Mouse (Mus musculus) heart, embryonic 16.5 days (tissue): Measurements from ENCODE around the gene Fga. TPM values are rescaled to one million over a fixed set of nuclear protein-coding genes. Genes with fewer than 3 reads are reported as not detected.

Source experiments
- ATAC-seq: fragments of 200-750 bp; cut with Nextera tagmentation; replicated peaks from 2 replicates; pipeline ENCODE4 v1.8.0; 2017; ENCODE audit warnings: moderate number of reproducible peaks; ENCODE audit not compliant: insufficient read depth, low FRiP score; ENCODE audit errors: extremely low read depth
- H3K27ac ChIP-seq: fragments of 300-500 bp; sonication (generic); 2 replicates; pipeline ENCODE4 v1.5.1; 2014; ENCODE audit warnings: mild to moderate bottlenecking, low read length, control low read depth, moderate library complexity
- H3K27me3 ChIP-seq: fragments of 300-500 bp; sonication (generic); 2 replicates; pipeline ENCODE4 v1.6.1; 2014; ENCODE audit warnings: low read length, mixed read lengths; ENCODE audit not compliant: control insufficient read depth, insufficient read depth
- H3K36me3 ChIP-seq: fragments of 300-500 bp; sonication (generic); 2 replicates; pipeline ENCODE4 v1.6.1; 2014; ENCODE audit not compliant: control insufficient read depth, insufficient read depth
- H3K4me1 ChIP-seq: fragments of 300-500 bp; sonication (generic); 2 replicates; pipeline ENCODE4 v1.6.1; 2014; ENCODE audit warnings: low read length, mixed read lengths; ENCODE audit not compliant: control insufficient read depth, insufficient read depth
- H3K4me2 ChIP-seq: fragments of 300-500 bp; sonication (generic); 2 replicates; pipeline ENCODE4 v1.6.1; 2014; ENCODE audit warnings: low read depth, mild to moderate bottlenecking, control low read depth, low read length
- H3K4me3 ChIP-seq: fragments of 300-500 bp; sonication (generic); 2 replicates; pipeline ENCODE4 v1.5.1; 2014; ENCODE audit warnings: mild to moderate bottlenecking, control low read depth, low read length
- H3K9ac ChIP-seq: fragments of 300-500 bp; sonication (generic); 2 replicates; pipeline ENCODE4 v1.6.1; 2014; ENCODE audit warnings: low read length, control low read depth
- H3K9me3 ChIP-seq: fragments of 300-500 bp; sonication (generic); replicated peaks from 2 replicates; pipeline ENCODE4 v1.6.1; 2016; ENCODE audit warnings: low read length; ENCODE audit not compliant: control insufficient read depth
- WGBS: fragments of 180-500 bp; shearing (Covaris S2); extraction: QIAGEN DNeasy Blood & Tissue Kit; methylation state at CpG from one replicate; pipeline ENCODE4 v1.1.7; 2014; 5-methylcytosine and 5-hydroxymethylcytosine counted together
- polyA plus RNA-seq: library from polyadenylated mRNA; unstranded; fragments of >200 nt; fragmentation: Nextera tagmentation; extraction: Ambion mirVana; gene quantifications from 2 replicates; pipeline ENCODE4 v1.2.1, GENCODE M21; 2015

Fga gene
- polyA plus RNA-seq, 1 experiment from 2014 or later = 1.0 TPM

DNA sequence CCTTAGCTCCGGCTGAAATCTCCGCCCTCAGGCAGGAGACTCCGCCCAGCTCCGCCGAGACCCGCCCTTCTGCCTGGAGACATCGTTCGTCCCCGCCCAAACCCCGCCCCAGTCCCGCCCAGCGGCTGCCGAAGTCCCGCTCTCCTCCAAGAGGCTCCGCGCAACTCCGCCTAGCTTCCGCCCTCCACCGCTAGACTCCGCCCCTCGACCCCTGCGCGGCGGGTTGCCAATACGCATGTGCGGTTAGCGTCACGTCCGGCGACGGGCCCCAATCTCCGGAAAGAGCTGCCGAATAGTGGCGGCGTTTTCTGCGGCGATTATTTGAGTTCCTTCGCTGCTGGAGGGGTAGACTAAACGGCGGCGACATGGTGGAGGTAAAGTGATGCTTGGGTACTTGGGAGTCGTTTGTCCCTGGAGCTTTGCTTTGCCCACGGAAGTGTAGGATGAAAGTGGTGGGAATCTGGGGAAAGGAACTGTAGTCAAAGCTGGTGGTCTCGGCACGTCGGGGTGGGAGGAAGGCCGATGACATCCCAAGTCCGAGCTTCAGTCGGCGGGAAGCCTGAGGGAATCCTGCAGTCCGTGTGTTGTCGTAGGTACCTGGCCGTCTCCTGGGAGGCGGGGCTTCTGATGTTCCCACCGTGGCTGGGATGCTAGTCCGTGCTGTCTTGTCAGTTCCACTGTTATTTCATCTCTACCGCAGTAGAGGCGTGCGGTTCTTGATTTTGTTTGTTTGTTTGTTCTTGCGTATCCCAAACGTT lies 29.6 kb downstream of the Fga start, which contains the start of gene Plrg1:
TSS of gene Plrg1 (plus strand) at position 242 of the 758 bp plus-strand sequence.
- peak; percentile 100 for ATAC-seq
- Histone ChIP-seq H3K27me3 (no peaks in the 10 kb centered on the region), H3K4me3 (peak within 1 kb of the TSS; percentile 88), H3K4me2 (peak within 1 kb of the TSS; percentile 95), H3K9ac (peak within 1 kb of the TSS; percentile 91), H3K36me3 (peaks cover 22% of the 10 kb centered on the region), H3K9me3 (no peaks in the 10 kb centered on the region), H3K27ac (peak within 1 kb of the TSS; percentile 73), H3K4me1 (peaks cover 9% of the 10 kb centered on the region)
- WGBS = 0% methylated on average over 61 of the region's 61 CpGs

DNA sequence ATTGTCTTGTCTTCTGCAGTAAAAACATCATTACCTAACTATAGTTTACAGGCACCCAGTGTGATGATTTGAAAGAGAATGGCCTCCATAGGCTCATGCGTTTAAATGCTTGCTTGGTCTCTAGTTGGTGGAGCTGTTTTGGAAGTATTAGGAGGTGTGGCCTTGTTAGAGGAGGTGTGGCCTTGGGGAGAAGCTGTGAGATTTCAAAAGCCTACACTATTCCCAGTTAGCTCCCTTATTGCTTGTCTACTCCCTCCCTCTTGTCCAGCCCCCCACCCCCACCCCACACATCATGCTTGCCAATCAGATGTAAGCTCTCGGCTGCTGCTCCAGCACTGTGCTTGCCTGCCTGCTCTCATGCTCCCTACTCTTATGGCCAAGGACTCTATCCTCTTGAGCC lies 31.2 kb downstream of the Fga start:
- H3K4me1 ChIP-seq = peaks cover 9% of the 10 kb centered on the region
- no peaks in the 10 kb centered on the region for H3K9me3 ChIP-seq
- H3K4me2 ChIP-seq = no peak overlapping the region
- H3K27ac ChIP-seq = no peak overlapping the region
- no peak for ATAC-seq
- no peaks in the 10 kb centered on the region for H3K27me3 ChIP-seq
- H3K36me3 ChIP-seq = peaks cover 36% of the 10 kb centered on the region
- no peak overlapping the region for H3K9ac ChIP-seq
- no peak overlapping the region for H3K4me3 ChIP-seq
- WGBS = 93% methylated on average over 2 of the region's 2 CpGs

DNA sequence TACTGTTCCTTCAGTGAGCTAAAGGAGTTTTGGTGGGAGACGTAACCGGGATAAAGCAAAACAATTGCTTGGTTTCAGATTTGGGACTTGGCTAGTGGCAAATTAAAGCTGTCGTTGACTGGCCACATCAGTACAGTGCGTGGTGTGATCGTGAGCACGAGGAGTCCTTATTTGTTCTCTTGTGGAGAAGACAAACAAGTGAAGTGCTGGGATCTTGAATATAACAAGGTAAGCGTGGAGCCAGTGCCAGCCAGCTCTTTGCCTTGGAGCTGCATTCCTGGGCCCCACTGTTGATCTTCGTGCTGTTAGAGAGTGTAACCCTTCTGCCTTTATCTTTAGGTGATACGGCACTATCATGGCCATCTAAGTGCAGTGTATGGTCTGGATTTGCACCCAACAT lies 42.0 kb downstream of the Fga start:
- no peaks in the 10 kb centered on the region for H3K4me1 ChIP-seq
- H3K27me3 ChIP-seq = no peaks in the 10 kb centered on the region
- no peak for ATAC-seq
- peaks cover 54% of the 10 kb centered on the region for H3K36me3 ChIP-seq
- no peak overlapping the region for H3K27ac ChIP-seq
- H3K9ac ChIP-seq = no peak overlapping the region
- H3K4me3 ChIP-seq = no peak overlapping the region
- H3K9me3 ChIP-seq = no peaks in the 10 kb centered on the region
- no peak overlapping the region for H3K4me2 ChIP-seq
- 85% methylated on average over 9 of the region's 9 CpGs for WGBS

DNA sequence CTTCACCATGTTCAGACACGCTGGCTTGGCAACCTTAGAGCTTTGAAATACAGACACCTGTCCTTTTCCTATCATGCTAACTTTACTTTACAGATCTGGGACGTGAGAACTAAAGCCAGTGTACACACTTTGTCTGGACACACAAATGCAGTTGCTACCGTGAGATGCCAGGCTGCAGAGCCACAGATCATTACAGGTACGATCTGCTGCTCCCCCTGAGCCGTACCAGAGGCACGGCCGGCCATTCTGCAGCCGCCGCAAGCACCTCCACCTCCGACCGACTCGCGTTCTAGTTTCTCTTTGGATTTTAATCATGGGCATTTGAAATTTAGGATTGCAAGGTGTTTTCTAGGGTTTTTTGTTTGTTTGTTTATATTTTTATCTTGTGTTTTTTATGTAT lies 43.0 kb downstream of the Fga start:
- 96% methylated on average over 13 of the region's 13 CpGs for WGBS
- Histone ChIP-seq H3K4me2 (no peak overlapping the region), H3K9me3 (no peaks in the 10 kb centered on the region), H3K27me3 (no peaks in the 10 kb centered on the region), H3K4me1 (no peaks in the 10 kb centered on the region), H3K4me3 (no peak overlapping the region), H3K9ac (no peak overlapping the region), H3K27ac (no peak overlapping the region), H3K36me3 (peaks cover 54% of the 10 kb centered on the region)
- ATAC-seq = no peak

DNA sequence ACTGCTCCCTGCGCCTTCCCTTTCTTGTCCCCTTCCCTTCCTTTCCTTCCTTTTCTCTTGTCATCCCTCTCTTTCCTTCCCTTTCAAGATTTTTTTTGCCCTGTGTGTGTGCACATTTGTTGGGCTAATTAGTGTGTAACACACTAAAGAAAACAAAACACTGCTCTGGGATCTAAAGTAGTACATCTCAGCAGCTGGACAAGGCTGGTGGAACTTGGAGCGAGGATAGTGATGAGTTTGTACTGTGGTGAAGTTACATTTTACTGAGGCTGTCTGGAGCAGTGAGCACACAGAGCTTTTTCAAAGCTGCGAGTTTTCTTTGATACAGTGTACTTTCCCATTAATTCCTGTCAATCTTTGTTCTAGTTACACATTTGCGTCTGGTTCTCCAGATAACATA lies 44.4 kb downstream of the Fga start:
- Histone ChIP-seq H3K4me3 (no peak overlapping the region), H3K27me3 (no peaks in the 10 kb centered on the region), H3K9ac (no peak overlapping the region), H3K36me3 (peaks cover 54% of the 10 kb centered on the region), H3K9me3 (no peaks in the 10 kb centered on the region), H3K4me1 (no peaks in the 10 kb centered on the region), H3K27ac (no peak overlapping the region), H3K4me2 (no peak overlapping the region)
- no peak for ATAC-seq
- 76% methylated on average over 4 of the region's 4 CpGs for WGBS

DNA sequence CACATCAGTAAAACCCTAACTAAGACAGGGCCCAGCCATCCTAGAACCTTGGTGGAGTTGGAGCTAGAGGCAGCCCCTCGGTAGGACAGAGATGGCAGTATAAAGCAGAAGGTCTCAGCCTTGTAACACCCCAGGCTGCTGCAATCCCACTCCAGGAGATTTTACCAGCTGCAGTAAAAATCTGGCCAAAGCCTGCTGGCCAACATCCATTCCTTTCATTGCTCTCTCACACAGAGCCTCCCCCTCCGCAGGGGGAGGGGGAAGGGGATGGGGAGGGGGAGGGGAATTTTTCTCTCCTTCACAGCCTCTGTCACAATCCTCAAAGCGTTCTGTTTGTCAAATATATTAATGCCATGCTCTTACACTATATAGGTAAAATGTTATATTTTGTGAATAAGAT lies 50.7 kb downstream of the Fga start:
- Histone ChIP-seq H3K27ac (no peak overlapping the region), H3K36me3 (peaks cover 8% of the 10 kb centered on the region), H3K4me3 (no peak overlapping the region), H3K27me3 (no peaks in the 10 kb centered on the region), H3K9ac (no peak overlapping the region), H3K4me2 (no peak overlapping the region), H3K4me1 (no peaks in the 10 kb centered on the region), H3K9me3 (no peaks in the 10 kb centered on the region)
- 42% methylated on average over 2 of the region's 3 CpGs for WGBS
- ATAC-seq = no peak

DNA sequence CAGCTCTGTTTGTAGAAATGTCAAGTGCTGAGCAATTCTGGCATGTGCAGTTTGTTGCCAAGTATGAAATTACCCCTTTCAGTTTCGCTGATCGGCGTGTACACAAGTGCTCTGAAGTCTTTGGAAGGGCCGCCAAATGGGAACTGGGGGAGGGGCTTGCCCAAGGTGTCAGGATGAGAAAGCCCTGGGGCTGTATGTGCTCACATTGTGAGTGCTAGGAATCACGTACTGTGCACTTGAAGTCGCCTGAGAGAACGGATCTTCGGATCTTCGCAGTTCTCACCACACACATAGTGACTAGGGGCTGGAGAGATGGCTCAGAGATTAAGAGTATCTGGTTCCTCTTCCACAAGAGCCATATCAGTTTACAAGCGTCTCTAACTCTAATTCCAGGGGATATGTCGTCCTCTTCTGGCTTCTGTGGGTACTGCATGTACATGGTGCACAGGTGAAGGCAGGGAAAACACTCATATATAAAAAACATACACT lies 54.7 kb downstream of the Fga start:
- H3K27me3 ChIP-seq = no peaks in the 10 kb centered on the region
- peak; percentile 63; the same call in 1 of the 2 replicates for ATAC-seq
- no peak overlapping the region for H3K27ac ChIP-seq

More for the DNA sequence above, 54.7 kb downstream of the Fga start:
- Histone ChIP-seq H3K9ac (peak overlapping the region; percentile 42), H3K4me2 (peak overlapping the region; percentile 80), H3K4me1 (no peaks in the 10 kb centered on the region), H3K36me3 (no peaks in the 10 kb centered on the region), H3K9me3 (no peaks in the 10 kb centered on the region), H3K4me3 (peak overlapping the region; percentile 51)
- WGBS = 2% methylated on average over 11 of the region's 11 CpGs

Other genes with a start within 250 kb of the Fga start
- gene Rbm46, start 149.6 kb upstream of the Fga start, polyA plus RNA-seq = 1.4 and 1.6 TPM in 2 replicates
- gene Lrat, start 122.1 kb upstream of the Fga start, polyA plus RNA-seq = 0.14 and 0.20 TPM in 2 replicates
- 0.90 and 0.91 TPM in 2 replicates for gene Fgg, start 18.4 kb upstream of the Fga start, polyA plus RNA-seq
- gene Fgb, start 23.8 kb downstream of the Fga start, polyA plus RNA-seq = 0.34 and 0.45 TPM in 2 replicates
- gene Plrg1, start 29.4 kb downstream of the Fga start, polyA plus RNA-seq = 59.5 and 62.6 TPM in 2 replicates
- gene Dchs2, start 101.9 kb downstream of the Fga start, polyA plus RNA-seq = 0.11 and 0.19 TPM in 2 replicates